Mouse (Mus musculus) CH12.LX (cell line): ENCODE results near the gene Dazap1.

Experiments used
- CTCF ChIP-seq, 2 experiments: IDR thresholded peaks in 1 of 2; conservative IDR thresholded peaks in 1 of 2; 2 replicates each; pipeline ENCODE4 v1.5.1; 2011 to 2012; ENCODE audit warnings: low read depth in 2 of 2, low read length in 2 of 2, improper control_type of control experiment in 1 of 2, inconsistent platforms in 1 of 2, mild to moderate bottlenecking in 1 of 2, moderate library complexity in 1 of 2
- ETS1 ChIP-seq: conservative IDR thresholded peaks from 2 replicates; pipeline ENCODE4 v1.6.1; 2012; ENCODE audit warnings: low read depth, mild to moderate bottlenecking, inconsistent platforms, low read length, improper control_type of control experiment, moderate library complexity
- POLR2AphosphoS2 ChIP-seq: IDR thresholded peaks from 2 replicates; pipeline ENCODE4 v1.6.1; 2011; ENCODE audit warnings: low read depth, low read length, improper control_type of control experiment
- ZC3H11A ChIP-seq: IDR thresholded peaks from 2 replicates; pipeline ENCODE4 v1.6.1; 2012; ENCODE audit warnings: low read depth, mild to moderate bottlenecking, inconsistent platforms, low read length, improper control_type of control experiment
- ZKSCAN1 ChIP-seq: IDR thresholded peaks from 2 replicates; pipeline ENCODE4 v1.6.1; 2012; ENCODE audit warnings: low read depth, inconsistent platforms, low read length, improper control_type of control experiment, borderline replicate concordance

DNA sequence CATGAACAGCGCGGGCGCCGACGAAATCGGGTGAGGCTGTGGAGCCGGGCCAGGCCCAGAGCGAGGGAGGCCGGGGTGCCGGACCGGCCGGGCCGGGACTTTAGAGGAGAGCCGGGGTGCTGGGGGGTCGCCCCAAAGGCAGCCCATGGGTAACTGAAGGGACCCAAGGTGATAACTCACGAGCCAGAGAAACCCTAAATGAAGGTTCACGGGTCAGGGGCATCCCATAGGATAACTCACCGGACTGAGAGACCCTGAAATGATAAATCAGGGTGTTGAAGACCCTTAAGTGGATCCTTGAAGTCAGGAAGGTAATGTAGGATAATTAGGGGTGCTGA lies 3.8 kb downstream of the Dazap1 start:
- TF ChIP-seq ETS1 (no peak), POLR2AphosphoS2 (no peak), ZKSCAN1 (no peak), CTCF (conservative IDR thresholded peaks at IDR 0.05 in 1 of 2, IDR thresholded peaks at IDR 0.05 in 1 of 2; ENCODE audit: low read depth in 2 of 2, low read length in 2 of 2) (no peak), ZC3H11A (no peak)
